Mouse (Mus musculus): ENCODE results near the gene Ung.

Ung gene
- long read RNA-seq, experiment 1, partial matches to known transcripts, result 0 of 2 reads
- long read RNA-seq, experiment 1, other reads (novel, unspliced or antisense), result 0 of 2 reads
- long read RNA-seq, experiment 2, partial matches to known transcripts, result 0 of 1 reads
- long read RNA-seq, experiment 2, other reads (novel, unspliced or antisense), result 0 of 1 reads

GRCm38 (mm10) chr5:114130211-114130605 lies at the start of gene Ung:
Gene Ung (plus strand): TSS chr5:114130386.
- intact Hi-C loops (cut with DNase I), result no loop called here

GRCm38 (mm10) chr5:114085501-114085900 lies 44.7 kb upstream of the Ung start:
- intact Hi-C loops (cut with DNase I), result no loop called here

- intact Hi-C loops (cut with DNase I), result no loop called here
Measured at GRCm38 (mm10) chr5:114087875-114088480, 42.2 kb upstream of the Ung start.

- intact Hi-C loops (cut with DNase I), result no loop called here
Measured at GRCm38 (mm10) chr5:114090421-114091013, 39.7 kb upstream of the Ung start.

GRCm38 (mm10) chr5:114091057-114091807 lies 39.0 kb upstream of the Ung start, which contains the start of gene Svop:
Gene Svop (minus strand): TSS chr5:114091570.
- intact Hi-C loops (cut with DNase I), result no loop called here

- intact Hi-C loops (cut with DNase I), result no loop called here
Measured at GRCm38 (mm10) chr5:114099709-114100389, 30.3 kb upstream of the Ung start.

- intact Hi-C loops (cut with DNase I), result no loop called here
Measured at GRCm38 (mm10) chr5:114100390-114101099, 29.6 kb upstream of the Ung start.

- intact Hi-C loops (cut with DNase I), result no loop called here
Measured at GRCm38 (mm10) chr5:114101873-114102272, 28.3 kb upstream of the Ung start.

GRCm38 (mm10) chr5:114102807-114103206 lies 27.4 kb upstream of the Ung start:
- intact Hi-C loops (cut with DNase I), result no loop called here

GRCm38 (mm10) chr5:114106391-114106935 lies 23.7 kb upstream of the Ung start:
- intact Hi-C loops (cut with DNase I), result loop anchor here (5.0 kb wide), 1 partner anchor 59 kb away; no protein-coding TSS in a partner anchor

GRCm38 (mm10) chr5:114113334-114113733 lies 16.9 kb upstream of the Ung start:
- intact Hi-C loops (cut with DNase I), result no loop called here

GRCm38 (mm10) chr5:114115030-114115429 lies 15.2 kb upstream of the Ung start:
- intact Hi-C loops (cut with DNase I), result no loop called here

- intact Hi-C loops (cut with DNase I), result no loop called here
Measured at GRCm38 (mm10) chr5:114116586-114116985, 13.6 kb upstream of the Ung start.

GRCm38 (mm10) chr5:114119806-114120205 lies 10.4 kb upstream of the Ung start:
- intact Hi-C loops (cut with DNase I), result no loop called here

GRCm38 (mm10) chr5:114126008-114126407 lies 4.2 kb upstream of the Ung start:
- intact Hi-C loops (cut with DNase I), result loop anchor here (5.0 kb wide), 1 partner anchor 74 kb away; no protein-coding TSS in a partner anchor

GRCm38 (mm10) chr5:114126499-114127244 lies 3.5 kb upstream of the Ung start:
- intact Hi-C loops (cut with DNase I), result loop anchor here (5.0 kb wide), 1 partner anchor 74 kb away; no protein-coding TSS in a partner anchor

- intact Hi-C loops (cut with DNase I), result loop anchor here (5.0 kb wide), 1 partner anchor 75 kb away; no protein-coding TSS in a partner anchor
Measured at GRCm38 (mm10) chr5:114127374-114128349, 2.5 kb upstream of the Ung start, which contains the start of gene Alkbh2. Gene Alkbh2 (minus strand): TSS chr5:114128218.

- intact Hi-C loops (cut with DNase I), result loop anchor here (5.0 kb wide), 1 partner anchor 77 kb away; no protein-coding TSS in a partner anchor
Measured at GRCm38 (mm10) chr5:114129550-114130210, 506 bp upstream of the Ung start.
